Mouse (Mus musculus) myocyte (in vitro differentiated cells): Measurements from ENCODE around the gene Emid1. TPM values are rescaled to one million over a fixed set of nuclear protein-coding genes. Genes with fewer than 3 reads are reported as not detected.

Experiments
- H3K27me3 ChIP-seq: one replicate; pipeline ENCODE4 v1.6.1; 2011; ENCODE audit not compliant: control insufficient read depth, insufficient read depth, insufficient read length
- H3K36me3 ChIP-seq: one replicate; pipeline ENCODE4 v1.6.1; 2011; ENCODE audit not compliant: control insufficient read depth, insufficient read depth
- H3K4me2 ChIP-seq: one replicate; pipeline ENCODE4 v1.6.1; 2011; ENCODE audit warnings: low read depth, control low read depth
- H3K4me3 ChIP-seq: one replicate; pipeline ENCODE4 v1.5.1; 2011; ENCODE audit warnings: mild to moderate bottlenecking, control low read depth, moderate library complexity
- H3K79me2 ChIP-seq: one replicate; pipeline ENCODE4 v1.6.1; 2011; ENCODE audit not compliant: control insufficient read depth, insufficient read depth
- H3ac ChIP-seq: one replicate; pipeline ENCODE4 v1.6.1; 2011; ENCODE audit not compliant: control insufficient read depth, insufficient read length
- CEBPB ChIP-seq: IDR thresholded peaks from 2 replicates; pipeline ENCODE4 v1.6.1; 2011; ENCODE audit warnings: mild to moderate bottlenecking, moderate library complexity; ENCODE audit not compliant: poor library complexity, insufficient read depth, severe bottlenecking
- E2F4 ChIP-seq: IDR thresholded peaks from one replicate; pipeline ENCODE4 v1.6.1; 2011; ENCODE audit warnings: mild to moderate bottlenecking, control low read depth, moderate library complexity; ENCODE audit not compliant: insufficient read depth
- MAX ChIP-seq: IDR thresholded peaks from one replicate; pipeline ENCODE4 v1.6.1; 2011; ENCODE audit warnings: low read depth, mild to moderate bottlenecking, control low read depth
- MYOD1 ChIP-seq, 3 experiments: IDR thresholded peaks; one replicate each; pipeline ENCODE4 v1.6.1; 2011; ENCODE audit warnings: control low read depth in 2 of 3, low read depth in 2 of 3, mild to moderate bottlenecking in 2 of 3, moderate library complexity in 1 of 3; ENCODE audit not compliant: insufficient read length in 2 of 3, control insufficient read depth in 1 of 3
- MYOG ChIP-seq, 3 experiments: IDR thresholded peaks; one replicate each; pipeline ENCODE4 v1.6.1; 2011; ENCODE audit warnings: control low read depth in 2 of 3, low read depth in 2 of 3, mild to moderate bottlenecking in 2 of 3; ENCODE audit not compliant: insufficient read length in 2 of 3, control insufficient read depth in 1 of 3, insufficient read depth in 1 of 3
- POLR2A ChIP-seq: IDR thresholded peaks from one replicate; pipeline ENCODE4 v1.6.1; 2011; ENCODE audit warnings: low read depth, mild to moderate bottlenecking, control low read depth, moderate library complexity; ENCODE audit not compliant: insufficient read length
- POLR2AphosphoS2 ChIP-seq: IDR thresholded peaks from one replicate; pipeline ENCODE4 v1.6.1; 2011; ENCODE audit warnings: low read depth, control low read depth; ENCODE audit not compliant: insufficient read length
- REST ChIP-seq: IDR thresholded peaks from one replicate; pipeline ENCODE4 v1.6.1; 2011; ENCODE audit warnings: mild to moderate bottlenecking, control low read depth, moderate library complexity; ENCODE audit not compliant: insufficient read depth, insufficient read length
- SRF ChIP-seq: IDR thresholded peaks from one replicate; pipeline ENCODE4 v1.6.1; 2011; ENCODE audit warnings: low read depth; ENCODE audit not compliant: control insufficient read depth, insufficient read length
- TCF12 ChIP-seq: IDR thresholded peaks from one replicate; pipeline ENCODE4 v1.6.1; 2011; ENCODE audit warnings: mild to moderate bottlenecking, control low read depth; ENCODE audit not compliant: poor library complexity, insufficient read depth, severe bottlenecking
- TCF3 ChIP-seq: IDR thresholded peaks from one replicate; pipeline ENCODE4 v1.6.1; 2011; ENCODE audit warnings: low read depth, control low read depth; ENCODE audit not compliant: insufficient read length
- USF1 ChIP-seq: IDR thresholded peaks from one replicate; pipeline ENCODE4 v1.6.1; 2011; ENCODE audit warnings: low read depth, mild to moderate bottlenecking, control low read depth, moderate library complexity
- polyA plus RNA-seq: library from polyadenylated mRNA; unstranded; fragments of >200 nt; fragmentation: generic; extraction: Trizol; gene quantifications from one replicate; pipeline ENCODE4 v1.2.1, GENCODE M21; 2012; ENCODE audit warnings: missing spikeins

Gene Emid1
- polyA plus RNA-seq, 1 experiment = 0.04 TPM

- no peaks in the 10 kb centered on the region for H3K36me3 ChIP-seq
- no peaks in the 10 kb centered on the region for H3K79me2 ChIP-seq
- no peak overlapping the region for H3K4me3 ChIP-seq
- H3ac ChIP-seq = no peak overlapping the region
- TF ChIP-seq TCF12 = no peak
- no peak for TF ChIP-seq REST
- TF ChIP-seq MAX = no peak
- TF ChIP-seq POLR2AphosphoS2 = no peak
- no peak for TF ChIP-seq MYOD1 (IDR thresholded peaks at IDR 0.05; ENCODE audit: control insufficient read depth in 1 of 3, insufficient read length in 2 of 3, low read depth in 2 of 3)
- TF ChIP-seq CEBPB = no peak
- no peak for TF ChIP-seq MYOG (IDR thresholded peaks at IDR 0.05; ENCODE audit: control insufficient read depth in 1 of 3, insufficient read depth in 1 of 3, insufficient read length in 2 of 3, low read depth in 2 of 3)
- no peak for TF ChIP-seq USF1
- TF ChIP-seq POLR2A = no peak
- no peak for TF ChIP-seq E2F4
- TF ChIP-seq TCF3 = no peak
- no peak for TF ChIP-seq SRF
- no peak overlapping the region for H3K4me2 ChIP-seq
- H3K27me3 ChIP-seq = peaks cover 29% of the 10 kb centered on the region
Observed at GRCm38 (mm10) chr11:5145600-5145999, 6.5 kb downstream of the Emid1 start.

DNA sequence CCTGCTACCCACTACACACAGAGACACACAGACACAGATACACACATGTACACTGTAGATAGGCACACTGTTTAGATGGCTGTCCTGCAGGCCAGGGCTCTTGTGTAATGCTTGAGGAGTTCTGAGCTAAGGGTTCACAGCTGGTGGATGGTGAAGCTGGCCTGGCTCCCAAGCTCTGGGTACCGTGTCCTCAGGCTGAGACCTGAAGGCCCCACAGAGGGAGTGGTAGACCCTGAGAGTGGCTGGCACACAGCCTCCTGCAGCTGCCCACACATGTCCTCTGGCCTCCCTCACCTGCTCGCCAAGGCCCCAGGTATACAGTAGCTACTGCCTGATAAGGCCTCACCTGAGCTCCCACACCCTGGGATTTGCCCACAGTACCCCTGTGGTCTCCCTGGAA is 10.1 kb downstream of the Emid1 start:
- H3K27me3 ChIP-seq = peaks cover 24% of the 10 kb centered on the region
- H3K79me2 ChIP-seq = no peaks in the 10 kb centered on the region
- TF ChIP-seq TCF3 = no peak
- TF ChIP-seq SRF = no peak
- TF ChIP-seq POLR2A = no peak
- no peak for TF ChIP-seq E2F4
- TF ChIP-seq TCF12 = no peak
- no peak for TF ChIP-seq REST
- no peak for TF ChIP-seq MAX
- TF ChIP-seq MYOD1 (IDR thresholded peaks at IDR 0.05; ENCODE audit: control insufficient read depth in 1 of 3, insufficient read length in 2 of 3, low read depth in 2 of 3) = no peak
- TF ChIP-seq USF1 = no peak
- no peaks in the 10 kb centered on the region for H3K36me3 ChIP-seq
- H3K4me3 ChIP-seq = no peak overlapping the region
- no peak overlapping the region for H3K4me2 ChIP-seq
- no peak overlapping the region for H3ac ChIP-seq

DNA sequence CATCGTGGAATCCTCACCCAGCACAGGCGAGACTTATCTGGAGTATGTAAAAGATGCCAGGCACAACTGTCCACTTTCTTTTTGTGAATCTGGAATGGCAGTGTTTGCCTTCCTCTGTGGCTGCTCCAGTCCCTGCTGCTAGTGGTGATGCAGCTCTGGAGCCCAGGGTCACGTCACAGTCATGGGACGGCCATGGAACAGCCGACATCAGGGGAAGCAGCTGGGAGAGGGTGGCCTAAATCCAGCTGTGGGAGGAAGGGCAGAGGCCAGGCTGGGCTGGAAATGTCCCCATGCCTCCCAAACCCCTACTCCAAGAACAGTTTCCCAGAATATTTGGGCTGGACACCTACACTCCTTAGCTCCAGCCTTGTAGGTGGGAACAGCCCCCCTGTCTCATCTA is 10.8 kb downstream of the Emid1 start:
- no peak for TF ChIP-seq MYOD1 (IDR thresholded peaks at IDR 0.05; ENCODE audit: control insufficient read depth in 1 of 3, insufficient read length in 2 of 3, low read depth in 2 of 3)
- TF ChIP-seq CEBPB = no peak
- no peak for TF ChIP-seq USF1
- TF ChIP-seq SRF = no peak
- no peak for TF ChIP-seq MAX
- no peak for TF ChIP-seq TCF3
- TF ChIP-seq E2F4 = no peak
- no peak for TF ChIP-seq MYOG (IDR thresholded peaks at IDR 0.05; ENCODE audit: control insufficient read depth in 1 of 3, insufficient read depth in 1 of 3, insufficient read length in 2 of 3, low read depth in 2 of 3)

DNA sequence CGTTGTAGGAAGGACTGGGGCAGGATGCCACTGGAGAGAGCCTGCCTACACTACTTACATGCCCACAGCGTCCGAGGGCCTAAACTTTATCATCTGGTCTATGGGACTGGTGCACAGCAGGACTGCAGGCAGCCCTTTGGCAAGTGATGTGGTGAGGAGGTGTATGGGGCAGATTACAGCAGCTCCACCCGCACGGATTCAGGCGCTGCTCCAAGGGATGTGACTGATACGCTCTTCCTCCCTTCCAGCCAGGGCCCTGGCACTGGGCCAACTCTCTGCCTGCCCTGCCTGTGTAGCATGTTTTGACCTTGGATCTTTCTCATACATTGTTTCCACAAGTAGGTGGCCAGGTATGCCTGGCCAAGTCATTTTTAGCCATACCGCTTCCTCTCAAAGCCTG is 11.4 kb downstream of the Emid1 start:
- H3K79me2 ChIP-seq = no peaks in the 10 kb centered on the region
- H3K27me3 ChIP-seq = peaks cover 33% of the 10 kb centered on the region
- no peak for TF ChIP-seq E2F4
- no peak for TF ChIP-seq POLR2AphosphoS2
- TF ChIP-seq TCF12 = no peak
- TF ChIP-seq REST = no peak
- TF ChIP-seq TCF3 = no peak
- TF ChIP-seq MYOG (IDR thresholded peaks at IDR 0.05; ENCODE audit: control insufficient read depth in 1 of 3, insufficient read depth in 1 of 3, insufficient read length in 2 of 3, low read depth in 2 of 3) = no peak
- no peak for TF ChIP-seq POLR2A
- no peak for TF ChIP-seq CEBPB
- TF ChIP-seq MAX = no peak
- TF ChIP-seq USF1 = no peak
- no peak overlapping the region for H3K4me3 ChIP-seq
- H3K36me3 ChIP-seq = no peaks in the 10 kb centered on the region
- H3ac ChIP-seq = no peak overlapping the region
- no peak overlapping the region for H3K4me2 ChIP-seq

More for the DNA sequence above, 10.8 kb downstream of the Emid1 start:
- H3K4me3 ChIP-seq = no peak overlapping the region
- H3K36me3 ChIP-seq = no peaks in the 10 kb centered on the region
- H3K27me3 ChIP-seq = peaks cover 27% of the 10 kb centered on the region
- no peak overlapping the region for H3ac ChIP-seq
- no peaks in the 10 kb centered on the region for H3K79me2 ChIP-seq
- no peak overlapping the region for H3K4me2 ChIP-seq

GRCm38 (mm10) chr11:5139372-5139771 is 12.7 kb downstream of the Emid1 start:
- Histone ChIP-seq H3ac (no peak overlapping the region), H3K4me2 (no peak overlapping the region), H3K4me3 (no peak overlapping the region), H3K36me3 (no peaks in the 10 kb centered on the region), H3K27me3 (peaks cover 42% of the 10 kb centered on the region), H3K79me2 (no peaks in the 10 kb centered on the region)
- TF ChIP-seq E2F4 = no peak
- TF ChIP-seq SRF = no peak
- no peak for TF ChIP-seq MYOD1 (IDR thresholded peaks at IDR 0.05; ENCODE audit: control insufficient read depth in 1 of 3, insufficient read length in 2 of 3, low read depth in 2 of 3)
- no peak for TF ChIP-seq REST
